Mouse (Mus musculus) 3T3-L1 (cell line): Measurements from ENCODE around the gene Vmn2r78.
"Not testable (repeated sequence)": the region's sequence is repeated elsewhere in the genome, so short reads cannot be mapped to it uniquely, and the experiment has no call there.

Source experiments
- DNase-seq: peaks from one replicate; pipeline ENCODE4 v3.0.0-alpha.2; 2015; ENCODE audit warnings: low read depth, low spot score

Gene Vmn2r78

GRCm38 (mm10) chr7:86914794-86915193 lies at the start of gene Vmn2r78:
Gene Vmn2r78, plus strand, starts transcription at chr7:86915094.
- DNase-seq = not testable (repeated sequence)

- DNase-seq = no peak
Observed at GRCm38 (mm10) chr7:86889470-86890469, 25.1 kb upstream of the Vmn2r78 start.

- no peak for DNase-seq
Observed at GRCm38 (mm10) chr7:86937288-86937687, 22.4 kb downstream of the Vmn2r78 start.

DNA sequence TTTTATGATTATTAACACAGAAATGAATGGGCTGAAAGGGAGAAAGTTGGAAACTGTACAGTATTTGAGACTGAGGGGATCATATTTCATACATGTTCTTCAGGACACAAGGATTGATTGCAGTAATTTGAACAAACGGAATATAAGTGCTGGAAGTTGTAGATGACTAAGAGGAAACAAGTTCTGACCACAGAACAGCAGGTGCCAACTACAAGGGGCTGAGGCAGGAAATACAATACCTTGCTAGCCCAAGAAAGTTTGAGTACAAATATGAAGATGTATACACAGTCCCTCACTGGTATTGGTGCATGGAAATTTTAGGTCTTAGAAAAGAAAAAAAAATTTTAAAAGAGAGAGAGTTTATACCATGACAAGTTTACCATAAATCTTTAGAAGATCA lies 79.8 kb downstream of the Vmn2r78 start:
- peak; percentile 17 for DNase-seq

DNA sequence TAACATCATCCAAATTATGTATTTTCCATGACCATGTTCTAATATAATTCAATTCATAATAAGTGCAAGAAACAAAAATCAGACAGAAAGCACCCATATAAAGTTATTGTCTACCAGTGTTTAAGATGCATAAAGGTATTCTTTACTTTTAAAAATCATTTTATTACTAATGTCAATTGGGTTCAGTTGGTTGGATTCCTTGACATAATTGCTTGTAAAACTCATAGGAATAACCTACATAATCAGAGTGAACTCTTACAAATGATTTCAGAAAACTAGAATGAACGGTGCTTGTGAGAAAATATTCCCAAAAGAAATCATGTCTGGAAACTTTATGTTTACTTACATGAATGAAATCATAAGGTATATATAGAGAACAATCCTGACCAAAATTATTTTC lies 80.9 kb downstream of the Vmn2r78 start, which contains the start of gene Vmn2r79:
Gene Vmn2r79, plus strand, starts transcription at position 301 of the 400 bp plus-strand sequence.
- not testable (repeated sequence) for DNase-seq
